Mouse (Mus musculus): Measurements from ENCODE around the gene Cage1. TPM values are rescaled to one million over a fixed set of nuclear protein-coding genes. Genes with fewer than 3 reads are reported as not detected.

Cage1 gene
- polyA plus RNA-seq, 1 experiment from 2014 or later = 1.2 TPM

DNA sequence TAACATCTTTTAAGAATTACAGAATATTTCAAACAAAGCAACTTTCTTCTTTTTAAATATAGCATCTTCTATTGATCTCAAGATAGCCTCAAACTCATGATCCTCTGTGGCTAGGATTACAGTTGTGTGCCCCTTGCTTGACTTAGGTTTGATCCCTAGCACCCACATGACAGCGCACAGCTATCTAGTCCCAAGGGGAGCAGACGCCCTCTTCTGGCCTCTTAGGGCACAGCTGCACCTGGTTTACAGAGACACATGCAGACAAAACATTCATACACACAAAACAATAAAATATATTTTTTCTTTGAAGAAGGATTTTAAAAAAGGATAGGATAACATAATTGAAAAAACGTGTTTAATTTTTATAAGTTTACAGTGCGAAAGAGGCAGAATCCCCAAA, 11.0 kb downstream of the Cage1 start:
- 49% methylated on average over 4 of the region's 4 CpGs for WGBS

DNA sequence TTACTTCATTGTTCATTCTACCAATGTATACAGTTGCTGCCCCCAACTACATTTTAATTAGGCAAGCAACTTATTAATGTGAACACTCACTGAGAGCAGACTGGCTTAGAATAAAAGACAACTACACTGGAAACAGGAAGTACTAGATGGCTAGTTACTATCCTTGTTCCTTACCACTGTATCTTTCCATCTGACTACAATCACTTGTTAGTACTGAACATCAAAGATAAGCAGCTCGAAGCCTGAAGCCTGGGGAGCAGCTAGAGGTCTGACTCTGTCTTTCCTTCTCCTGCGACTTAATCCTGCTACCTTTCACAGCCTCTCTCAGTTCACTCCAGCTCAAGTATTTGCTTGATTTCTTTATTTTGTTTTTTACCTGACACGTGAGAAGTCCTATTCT, 18.1 kb downstream of the Cage1 start:
- 54% methylated on average over 3 of the region's 3 CpGs for WGBS
- no peak overlapping the region for H3K4me3 ChIP-seq (ENCODE audit: low read length)

More for the DNA sequence above, 11.0 kb downstream of the Cage1 start:
- no peak for ATAC-seq (replicated peaks; ENCODE audit: extremely low read depth, insufficient read depth, low FRiP score)
- H3K9me3 ChIP-seq (replicated peaks; ENCODE audit: control insufficient read depth, low read length) = no peaks in the 10 kb centered on the region
- no peaks in the 10 kb centered on the region for H3K27me3 ChIP-seq (ENCODE audit: control insufficient read depth, insufficient read depth, low read length)
- H3K4me2 ChIP-seq (ENCODE audit: low read depth, low read length) = no peak overlapping the region
- H3K9ac ChIP-seq (ENCODE audit: low read length) = no peak overlapping the region
- H3K4me1 ChIP-seq (ENCODE audit: control insufficient read depth, insufficient read depth, low read length) = peaks cover 3% of the 10 kb centered on the region; the same call in 1 of the 2 replicates
- no peak overlapping the region for H3K27ac ChIP-seq (ENCODE audit: low read length)
- H3K36me3 ChIP-seq (ENCODE audit: control insufficient read depth, insufficient read depth) = no peaks in the 10 kb centered on the region
- no peak overlapping the region for H3K4me3 ChIP-seq (ENCODE audit: low read length)

DNA sequence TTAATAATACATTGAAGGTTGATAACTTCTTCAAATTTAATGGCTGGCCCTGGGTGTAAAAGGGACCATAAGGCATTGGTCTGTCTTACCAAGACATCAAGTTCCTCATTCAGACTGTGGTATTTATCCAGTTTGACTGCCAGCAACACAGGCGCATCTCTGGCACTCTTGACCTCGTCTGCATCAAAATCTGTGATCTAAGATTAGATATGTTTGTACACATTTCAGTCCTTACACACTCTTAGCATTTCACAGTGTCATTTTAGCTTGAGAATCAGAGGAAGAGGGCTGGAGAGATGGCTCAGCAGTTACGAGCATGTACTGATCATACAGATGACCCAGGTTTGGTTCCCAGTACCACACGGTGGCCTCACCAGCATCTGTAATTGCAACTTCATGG, 21.3 kb downstream of the Cage1 start:
- Histone ChIP-seq H3K9me3 (replicated peaks; ENCODE audit: control insufficient read depth, low read length) (peaks cover 3% of the 10 kb centered on the region; the same call in 1 of the 2 replicates), H3K4me3 (ENCODE audit: low read length) (no peak overlapping the region), H3K36me3 (ENCODE audit: control insufficient read depth, insufficient read depth) (no peaks in the 10 kb centered on the region), H3K27me3 (ENCODE audit: control insufficient read depth, insufficient read depth, low read length) (no peaks in the 10 kb centered on the region), H3K4me2 (ENCODE audit: low read depth, low read length) (no peak overlapping the region), H3K27ac (ENCODE audit: low read length) (no peak overlapping the region), H3K4me1 (ENCODE audit: control insufficient read depth, insufficient read depth, low read length) (no peaks in the 10 kb centered on the region), H3K9ac (ENCODE audit: low read length) (no peak overlapping the region)
- 77% methylated on average over 4 of the region's 4 CpGs for WGBS
- ATAC-seq (replicated peaks; ENCODE audit: extremely low read depth, insufficient read depth, low FRiP score) = no peak

More for the DNA sequence above, 18.1 kb downstream of the Cage1 start:
- Histone ChIP-seq H3K9ac (ENCODE audit: low read length) (no peak overlapping the region), H3K27ac (ENCODE audit: low read length) (no peak overlapping the region), H3K4me2 (ENCODE audit: low read depth, low read length) (no peak overlapping the region), H3K4me1 (ENCODE audit: control insufficient read depth, insufficient read depth, low read length) (no peaks in the 10 kb centered on the region), H3K27me3 (ENCODE audit: control insufficient read depth, insufficient read depth, low read length) (no peaks in the 10 kb centered on the region), H3K36me3 (ENCODE audit: control insufficient read depth, insufficient read depth) (no peaks in the 10 kb centered on the region), H3K9me3 (replicated peaks; ENCODE audit: control insufficient read depth, low read length) (peaks cover 3% of the 10 kb centered on the region; the same call in 1 of the 2 replicates)
- no peak for ATAC-seq (replicated peaks; ENCODE audit: extremely low read depth, insufficient read depth, low FRiP score)

DNA sequence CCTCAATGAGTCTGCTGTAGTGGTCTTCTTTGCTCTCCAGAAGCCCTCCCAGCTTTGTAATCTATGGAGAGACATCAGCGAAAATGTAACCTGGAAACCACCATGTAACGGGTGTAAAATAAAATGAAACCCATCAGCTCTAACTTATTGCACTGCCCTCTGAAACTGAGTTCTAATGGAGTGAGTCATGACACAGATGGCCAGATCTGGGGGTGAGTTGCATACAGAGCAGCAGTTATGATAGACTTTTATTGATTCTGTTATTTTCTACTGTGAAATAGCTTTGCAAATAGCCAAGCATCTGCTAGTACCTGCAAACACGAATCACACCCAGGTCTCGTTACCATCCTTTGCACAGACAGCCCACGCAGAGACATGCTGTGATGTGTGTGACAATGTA, 24.4 kb downstream of the Cage1 start:
- 77% methylated on average over 5 of the region's 5 CpGs for WGBS
- ATAC-seq (replicated peaks; ENCODE audit: extremely low read depth, insufficient read depth, low FRiP score) = no peak

DNA sequence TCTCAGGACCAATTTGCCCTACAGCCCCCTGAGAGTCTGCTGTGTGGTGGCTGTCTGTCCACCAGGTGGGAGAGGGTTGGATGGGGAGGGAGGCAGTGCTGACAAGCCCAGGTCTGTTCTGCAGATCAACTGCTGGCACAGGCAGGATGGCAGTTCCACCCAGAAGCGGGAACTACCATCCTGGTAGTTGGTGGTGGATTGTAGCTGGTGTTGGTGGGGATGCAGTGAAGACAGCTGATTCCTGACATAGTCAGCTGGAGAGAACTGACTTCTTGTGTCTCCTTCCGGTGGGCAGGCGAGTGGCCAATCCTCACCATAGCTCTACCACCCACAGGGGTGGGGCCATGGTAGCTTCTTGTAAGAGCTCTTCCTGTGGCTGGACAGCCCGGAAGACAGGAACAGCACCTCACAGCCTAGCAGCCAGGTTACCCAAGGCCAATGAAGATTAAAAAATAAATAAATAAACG, 26.4 kb downstream of the Cage1 start:
- Histone ChIP-seq H3K4me2 (ENCODE audit: low read depth, low read length) (no peak overlapping the region), H3K9me3 (replicated peaks; ENCODE audit: control insufficient read depth, low read length) (no peaks in the 10 kb centered on the region), H3K9ac (ENCODE audit: low read length) (no peak overlapping the region), H3K27ac (ENCODE audit: low read length) (no peak overlapping the region), H3K27me3 (ENCODE audit: control insufficient read depth, insufficient read depth, low read length) (no peaks in the 10 kb centered on the region), H3K36me3 (ENCODE audit: control insufficient read depth, insufficient read depth) (no peaks in the 10 kb centered on the region), H3K4me1 (ENCODE audit: control insufficient read depth, insufficient read depth, low read length) (no peaks in the 10 kb centered on the region), H3K4me3 (ENCODE audit: low read length) (no peak overlapping the region)
- WGBS = 76% methylated on average over 5 of the region's 5 CpGs
- no peak for ATAC-seq (replicated peaks; ENCODE audit: extremely low read depth, insufficient read depth, low FRiP score)

More for the DNA sequence above, 24.4 kb downstream of the Cage1 start:
- no peak overlapping the region for H3K27ac ChIP-seq (ENCODE audit: low read length)
- no peaks in the 10 kb centered on the region for H3K27me3 ChIP-seq (ENCODE audit: control insufficient read depth, insufficient read depth, low read length)
- H3K4me3 ChIP-seq (ENCODE audit: low read length) = no peak overlapping the region
- H3K4me1 ChIP-seq (ENCODE audit: control insufficient read depth, insufficient read depth, low read length) = no peaks in the 10 kb centered on the region
- H3K9me3 ChIP-seq (replicated peaks; ENCODE audit: control insufficient read depth, low read length) = no peaks in the 10 kb centered on the region
- no peaks in the 10 kb centered on the region for H3K36me3 ChIP-seq (ENCODE audit: control insufficient read depth, insufficient read depth)
- no peak overlapping the region for H3K9ac ChIP-seq (ENCODE audit: low read length)
- no peak overlapping the region for H3K4me2 ChIP-seq (ENCODE audit: low read depth, low read length)

DNA sequence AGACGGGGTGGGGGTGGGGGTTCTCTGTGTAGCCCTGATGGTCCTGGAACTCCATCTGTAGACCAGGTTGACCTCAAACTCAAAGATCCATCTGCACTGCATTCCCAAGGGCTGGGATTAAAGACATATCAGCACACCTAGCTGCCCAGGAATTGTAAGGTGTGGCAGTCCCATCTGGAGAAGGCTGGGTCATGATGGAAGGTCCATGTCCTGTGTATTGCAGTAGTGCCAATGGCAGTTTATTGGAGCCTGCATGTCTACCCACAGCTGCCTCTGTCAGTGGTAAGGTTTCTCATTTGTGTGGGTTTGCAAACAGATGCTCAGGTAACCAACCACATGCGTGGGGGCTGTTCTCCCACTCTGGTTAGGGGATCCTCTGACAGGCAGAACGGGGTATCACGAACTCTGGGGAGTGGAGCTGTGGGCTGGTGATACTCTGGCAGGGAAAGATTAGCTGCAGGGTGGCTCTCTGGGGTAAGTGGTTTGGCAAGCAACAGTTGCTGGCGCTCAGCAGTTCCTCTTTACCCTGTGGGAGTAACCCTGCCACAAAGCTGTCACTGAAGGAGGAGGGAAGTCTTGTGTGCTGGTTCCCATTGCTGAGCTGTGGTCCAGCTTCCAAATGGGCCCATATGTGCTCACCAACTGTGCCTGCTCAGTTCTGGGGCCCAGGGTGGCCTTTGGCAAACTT, 27.0 kb downstream of the Cage1 start:
- H3K36me3 ChIP-seq (ENCODE audit: control insufficient read depth, insufficient read depth) = no peaks in the 10 kb centered on the region
- no peaks in the 10 kb centered on the region for H3K27me3 ChIP-seq (ENCODE audit: control insufficient read depth, insufficient read depth, low read length)
- no peaks in the 10 kb centered on the region for H3K4me1 ChIP-seq (ENCODE audit: control insufficient read depth, insufficient read depth, low read length)
- no peaks in the 10 kb centered on the region for H3K9me3 ChIP-seq (replicated peaks; ENCODE audit: control insufficient read depth, low read length)
- no peak overlapping the region for H3K9ac ChIP-seq (ENCODE audit: low read length)
- no peak for ATAC-seq (replicated peaks; ENCODE audit: extremely low read depth, insufficient read depth, low FRiP score)
- no peak overlapping the region for H3K4me2 ChIP-seq (ENCODE audit: low read depth, low read length)
- H3K4me3 ChIP-seq (ENCODE audit: low read length) = no peak overlapping the region
- WGBS = 69% methylated on average over 5 of the region's 5 CpGs
- no peak overlapping the region for H3K27ac ChIP-seq (ENCODE audit: low read length)

DNA sequence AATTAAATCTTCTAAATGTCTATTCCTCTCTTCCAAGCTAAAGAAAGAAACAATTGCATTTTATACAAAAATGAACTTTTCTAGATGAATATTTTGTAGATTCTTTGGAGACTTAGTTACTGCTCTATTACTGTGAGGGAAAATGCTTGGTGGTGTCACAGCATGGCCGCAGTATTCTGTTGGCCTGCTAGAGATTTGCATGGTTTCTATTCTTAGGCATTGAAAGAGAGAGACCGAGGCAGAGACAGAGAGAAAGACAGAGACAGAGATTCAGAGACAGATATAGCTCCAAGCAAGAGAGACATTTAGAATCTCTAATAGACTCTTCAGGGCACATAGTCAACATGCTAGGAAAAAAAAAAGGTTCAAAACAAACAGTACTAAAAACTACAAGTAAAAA, 28.9 kb downstream of the Cage1 start:
- Histone ChIP-seq H3K36me3 (ENCODE audit: control insufficient read depth, insufficient read depth) (no peaks in the 10 kb centered on the region), H3K9me3 (replicated peaks; ENCODE audit: control insufficient read depth, low read length) (peaks cover under 1% of the 10 kb centered on the region), H3K4me3 (ENCODE audit: low read length) (no peak overlapping the region), H3K4me1 (ENCODE audit: control insufficient read depth, insufficient read depth, low read length) (no peaks in the 10 kb centered on the region), H3K27ac (ENCODE audit: low read length) (no peak overlapping the region), H3K9ac (ENCODE audit: low read length) (no peak overlapping the region), H3K27me3 (ENCODE audit: control insufficient read depth, insufficient read depth, low read length) (no peaks in the 10 kb centered on the region), H3K4me2 (ENCODE audit: low read depth, low read length) (no peak overlapping the region)
- no peak for ATAC-seq (replicated peaks; ENCODE audit: extremely low read depth, insufficient read depth, low FRiP score)
- 82% methylated on average over 2 of the region's 2 CpGs for WGBS

DNA sequence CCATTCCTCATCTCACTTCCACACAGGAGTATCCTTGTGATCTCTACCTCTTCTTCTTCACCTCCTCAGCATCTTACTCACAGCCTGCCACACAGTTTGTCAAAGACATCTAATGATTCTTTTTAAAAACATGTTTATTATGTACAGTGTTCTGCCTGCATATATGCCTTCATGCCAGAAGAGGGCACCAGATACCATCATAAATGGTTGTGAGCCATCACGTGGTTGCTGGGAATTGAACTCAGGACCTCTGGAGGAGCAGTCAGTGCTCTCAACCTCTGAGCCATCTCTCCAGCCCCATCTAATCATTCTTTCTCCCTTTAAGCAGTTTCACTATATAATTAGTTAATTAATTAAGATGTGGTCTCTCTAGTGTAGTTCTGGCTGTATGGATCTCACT, 34.4 kb downstream of the Cage1 start:
- Histone ChIP-seq H3K4me2 (ENCODE audit: low read depth, low read length) (no peak overlapping the region), H3K9me3 (replicated peaks; ENCODE audit: control insufficient read depth, low read length) (peaks cover 4% of the 10 kb centered on the region), H3K4me3 (ENCODE audit: low read length) (no peak overlapping the region), H3K36me3 (ENCODE audit: control insufficient read depth, insufficient read depth) (no peaks in the 10 kb centered on the region), H3K27ac (ENCODE audit: low read length) (no peak overlapping the region), H3K4me1 (ENCODE audit: control insufficient read depth, insufficient read depth, low read length) (no peaks in the 10 kb centered on the region), H3K9ac (ENCODE audit: low read length) (no peak overlapping the region), H3K27me3 (ENCODE audit: control insufficient read depth, insufficient read depth, low read length) (no peaks in the 10 kb centered on the region)
- no peak for ATAC-seq (replicated peaks; ENCODE audit: extremely low read depth, insufficient read depth, low FRiP score)
- 49% methylated on average over 1 of the region's 1 CpGs for WGBS

DNA sequence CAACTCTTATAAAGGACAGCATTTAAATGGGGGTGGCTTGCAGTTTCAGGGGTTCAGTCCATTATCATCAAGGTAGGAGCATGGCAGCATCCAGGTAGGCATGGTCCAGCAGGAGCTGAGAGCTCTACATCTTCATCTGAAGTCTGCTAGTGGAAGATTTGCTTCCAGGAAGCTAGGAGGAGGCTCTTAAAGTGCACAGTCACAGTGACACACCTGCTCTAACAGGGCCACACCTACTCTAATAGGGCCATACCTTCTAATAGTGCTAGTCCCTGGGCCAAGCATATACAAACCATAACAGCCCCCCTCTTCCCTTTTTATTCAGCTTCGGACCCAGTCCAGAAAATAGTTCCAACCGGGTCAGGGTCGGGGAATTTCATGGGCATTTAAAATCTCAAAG, 37.2 kb downstream of the Cage1 start:
- no peak for ATAC-seq (replicated peaks; ENCODE audit: extremely low read depth, insufficient read depth, low FRiP score)
- no peaks in the 10 kb centered on the region for H3K4me1 ChIP-seq (ENCODE audit: control insufficient read depth, insufficient read depth, low read length)
- no peak overlapping the region for H3K4me2 ChIP-seq (ENCODE audit: low read depth, low read length)
- peaks cover 4% of the 10 kb centered on the region for H3K9me3 ChIP-seq (replicated peaks; ENCODE audit: control insufficient read depth, low read length)
- H3K27ac ChIP-seq (ENCODE audit: low read length) = no peak overlapping the region
- H3K36me3 ChIP-seq (ENCODE audit: control insufficient read depth, insufficient read depth) = no peaks in the 10 kb centered on the region
- no peaks in the 10 kb centered on the region for H3K27me3 ChIP-seq (ENCODE audit: control insufficient read depth, insufficient read depth, low read length)
- no peak overlapping the region for H3K9ac ChIP-seq (ENCODE audit: low read length)
- WGBS = 88% methylated on average over 3 of the region's 3 CpGs
- no peak overlapping the region for H3K4me3 ChIP-seq (ENCODE audit: low read length)

Data from heart, embryonic 16.5 days (tissue).